Mouse (Mus musculus) megakaryocyte, adult 5-6 weeks (primary cell): ENCODE data around the gene Fzd2. TPM values are rescaled to one million over a fixed set of nuclear protein-coding genes. Genes with fewer than 3 reads are reported as not detected.
A peak's percentile ranks its signal among the peaks of the same experiment; 100 is the strongest.
"Not testable (repeated sequence)": the region's sequence is repeated elsewhere in the genome, so short reads cannot be mapped to it uniquely, and the experiment has no call there.

Source experiments
- ATAC-seq: 2 replicates; pipeline ENCODE4 v1.8.0; 2016; ENCODE audit warnings: mild to moderate bottlenecking, inconsistent platforms; ENCODE audit not compliant: poor library complexity, severe bottlenecking
- total RNA-seq, 2 experiments: library from RNA; stranded (forward) in 1 of 2; stranded (reverse) in 1 of 2; fragments of 153-499, 151-499 nt in 1 of 2; fragments of 221-1000, 200-1000 nt in 1 of 2; gene quantifications; 2 replicates each; pipeline versions ENCODE4 v1.2.3 to v1.2.4; 2015 to 2017

Gene Fzd2
- total RNA-seq (2015) (not detected in 2 replicates), total RNA-seq (2017) (not detected in 2 replicates)

DNA sequence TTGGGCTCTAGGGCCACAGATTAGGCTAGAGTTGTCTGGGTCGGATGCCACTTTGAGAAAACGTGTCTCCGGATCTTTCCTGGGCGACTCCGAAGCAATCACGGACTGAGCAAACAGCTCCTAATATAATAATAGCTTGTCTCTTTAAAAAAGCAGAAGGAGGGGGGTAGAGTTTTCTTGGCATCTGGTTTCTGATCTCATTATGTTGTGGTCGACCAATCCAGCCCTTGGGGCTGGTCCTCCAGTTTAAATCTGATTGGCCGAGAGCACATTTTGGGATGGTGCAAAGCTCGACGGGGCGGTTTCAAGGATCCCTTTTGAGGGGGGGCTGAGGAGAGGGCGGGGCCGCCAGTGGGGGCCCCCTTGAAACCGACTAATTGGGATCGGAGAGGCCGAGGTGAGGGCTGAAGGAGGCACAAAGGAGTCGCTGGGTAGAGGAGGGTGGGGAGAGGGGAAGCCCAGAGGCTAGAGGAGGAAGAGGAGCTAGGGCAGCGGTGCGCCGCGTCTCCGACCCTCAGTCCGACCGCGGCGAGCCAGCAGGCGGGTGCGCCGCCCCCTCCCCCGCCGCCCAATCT, at the start of gene Fzd2:
Gene Fzd2, plus strand, starts transcription at position 387 of the 575 bp plus-strand sequence.
- ATAC-seq: peak; percentile 77

GRCm38 (mm10) chr11:102555400-102556030, 48.7 kb upstream of the Fzd2 start:
- ATAC-seq: peak; percentile 51

DNA sequence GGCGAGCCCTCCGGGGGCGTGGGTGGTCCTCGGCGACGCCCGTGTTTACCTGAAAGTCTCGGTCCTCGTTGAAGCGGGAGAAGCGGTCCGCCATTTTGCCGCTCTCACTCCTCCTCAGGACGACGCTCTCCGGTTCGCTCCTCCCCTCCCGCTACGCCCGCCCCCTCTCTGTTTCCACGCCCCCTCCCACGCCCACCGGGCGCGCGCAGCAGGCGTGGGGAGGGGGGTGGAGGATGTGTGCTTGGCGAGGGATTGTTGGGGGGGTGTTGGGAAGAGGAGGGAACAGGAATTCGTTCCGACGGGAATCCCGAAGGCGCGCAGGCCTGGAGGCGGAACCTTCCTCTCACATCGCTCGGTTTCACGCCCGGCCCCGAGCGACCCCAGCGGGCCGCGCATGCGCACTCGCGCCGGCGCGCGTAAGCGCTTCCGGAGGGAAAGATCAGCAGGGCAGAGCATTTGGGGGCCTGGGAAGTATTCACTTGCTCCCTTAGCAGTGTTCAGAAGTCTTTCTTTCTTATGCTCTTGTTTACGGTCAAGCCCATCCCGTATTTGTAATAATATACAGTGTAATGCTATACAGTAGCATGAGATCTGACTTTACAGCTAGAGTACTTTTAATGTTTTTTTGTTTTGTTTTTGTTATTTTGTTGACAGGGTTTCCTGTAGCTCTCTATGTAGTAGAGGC, 48.0 kb upstream of the Fzd2 start, which contains the start of gene Gpatch8:
Gene Gpatch8, minus strand, starts transcription at position 362 of the 685 bp plus-strand sequence.
- peak; percentile 99 for ATAC-seq

GRCm38 (mm10) chr11:102556716-102557074, 47.5 kb upstream of the Fzd2 start:
- no peak for ATAC-seq

- ATAC-seq: no peak
These were observed 46.8 kb upstream of the Fzd2 start for GRCm38 (mm10) chr11:102557386-102557785.

DNA sequence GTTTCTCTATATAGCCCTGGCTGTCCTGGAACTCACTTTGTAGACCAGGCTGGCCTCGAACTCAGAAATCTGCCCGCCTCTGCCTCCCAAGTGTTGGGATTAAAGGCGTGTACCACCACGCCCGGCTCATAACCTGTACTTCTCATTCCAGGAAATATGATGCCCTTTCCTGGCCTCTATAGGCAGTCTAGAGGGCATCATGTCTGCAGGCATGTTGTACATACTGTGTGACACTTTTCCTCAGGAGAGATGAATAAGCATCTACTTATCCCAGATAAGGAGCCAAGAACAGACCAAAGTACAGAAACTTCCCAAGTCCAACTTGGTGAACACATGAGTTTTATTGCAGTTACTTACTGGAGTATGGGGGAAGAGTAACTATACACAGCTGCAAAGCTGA, 45.5 kb upstream of the Fzd2 start:
- ATAC-seq: no peak

GRCm38 (mm10) chr11:102564952-102565671, 39.1 kb upstream of the Fzd2 start:
- ATAC-seq: not testable (repeated sequence)

DNA sequence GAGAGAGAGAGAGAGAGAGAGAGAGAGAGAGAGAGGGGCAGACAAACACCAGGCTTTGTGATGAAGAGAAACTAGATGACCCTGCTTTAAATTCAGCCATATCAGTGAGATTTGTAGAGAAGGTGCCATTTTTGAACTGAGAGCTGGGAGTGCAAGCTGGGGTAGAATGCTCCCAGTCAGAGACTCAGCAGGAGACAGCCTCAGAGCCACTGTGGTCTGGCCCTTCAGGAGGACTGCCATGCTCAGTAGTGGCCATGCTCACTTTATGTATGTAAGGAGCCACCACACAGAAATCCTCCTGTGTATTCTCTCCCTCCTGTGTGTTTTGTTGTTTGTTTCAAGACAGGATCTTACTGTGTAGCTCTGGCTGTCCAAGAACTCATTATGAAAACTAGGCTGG, 38.5 kb upstream of the Fzd2 start:
- no peak for ATAC-seq

DNA sequence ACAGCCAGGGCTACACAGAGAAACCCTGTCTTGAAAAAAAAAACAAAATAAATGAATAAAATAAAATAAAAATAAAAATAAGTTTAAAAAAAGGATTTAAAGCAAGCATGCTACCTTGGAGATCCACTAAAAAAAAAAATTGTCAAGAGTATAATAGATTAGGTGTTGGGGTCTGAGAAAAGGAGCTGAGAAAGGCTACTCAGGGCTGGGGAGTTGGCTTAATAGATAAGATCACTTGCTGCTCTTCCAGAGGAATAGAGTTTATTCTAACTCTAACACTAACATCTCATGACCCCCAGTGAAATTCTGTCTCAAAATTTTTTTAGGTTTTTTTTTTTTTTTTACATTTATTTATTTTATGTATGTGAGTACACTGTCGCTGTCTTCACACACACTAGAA, 37.9 kb upstream of the Fzd2 start:
- ATAC-seq: no peak

DNA sequence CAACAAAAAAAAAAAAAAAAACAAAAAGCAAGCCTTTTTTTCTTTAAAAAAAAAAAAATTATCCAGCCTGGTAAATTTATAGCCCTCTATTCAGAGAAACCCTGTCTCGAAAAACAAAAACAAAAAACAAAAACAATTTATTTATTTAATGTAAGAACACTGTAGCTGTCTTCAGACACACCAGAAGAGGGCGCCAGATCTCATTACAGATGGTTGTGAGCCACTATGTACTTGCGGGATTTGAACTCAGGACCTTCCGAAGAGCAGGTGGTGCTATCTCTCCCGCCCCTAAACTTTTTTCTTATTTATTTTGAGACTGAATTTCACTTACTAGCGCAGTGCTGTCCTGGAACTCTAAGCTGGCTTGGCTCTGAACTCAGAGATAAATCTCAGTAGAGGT, 37.0 kb upstream of the Fzd2 start:
- no peak for ATAC-seq

DNA sequence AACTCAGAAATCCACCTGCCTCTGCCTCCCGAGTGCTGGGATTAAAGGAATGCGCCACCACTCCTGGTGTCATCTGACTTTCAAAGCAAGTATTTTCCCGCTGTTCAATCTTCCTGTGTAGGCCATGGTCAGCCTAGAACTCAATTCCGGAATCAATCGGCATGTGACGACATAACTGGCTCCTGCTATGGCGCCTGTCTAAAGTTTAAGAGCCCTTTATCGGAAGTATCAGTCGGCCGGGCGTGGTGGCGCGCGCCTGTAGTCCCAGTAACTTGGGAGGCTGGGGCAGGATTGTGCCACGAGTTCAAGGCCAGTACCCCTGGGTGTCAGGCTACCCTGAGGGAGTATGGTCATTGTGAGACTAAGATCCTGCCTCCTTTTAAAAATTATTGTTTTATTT, 36.5 kb upstream of the Fzd2 start:
- no peak for ATAC-seq

- ATAC-seq: no peak
These were observed 36.0 kb upstream of the Fzd2 start for GRCm38 (mm10) chr11:102568191-102568590.

- no peak for ATAC-seq
These were observed 35.3 kb upstream of the Fzd2 start for GRCm38 (mm10) chr11:102568756-102569377.

- ATAC-seq: peak; percentile 92
These were observed 31.1 kb upstream of the Fzd2 start for GRCm38 (mm10) chr11:102572866-102573663.

DNA sequence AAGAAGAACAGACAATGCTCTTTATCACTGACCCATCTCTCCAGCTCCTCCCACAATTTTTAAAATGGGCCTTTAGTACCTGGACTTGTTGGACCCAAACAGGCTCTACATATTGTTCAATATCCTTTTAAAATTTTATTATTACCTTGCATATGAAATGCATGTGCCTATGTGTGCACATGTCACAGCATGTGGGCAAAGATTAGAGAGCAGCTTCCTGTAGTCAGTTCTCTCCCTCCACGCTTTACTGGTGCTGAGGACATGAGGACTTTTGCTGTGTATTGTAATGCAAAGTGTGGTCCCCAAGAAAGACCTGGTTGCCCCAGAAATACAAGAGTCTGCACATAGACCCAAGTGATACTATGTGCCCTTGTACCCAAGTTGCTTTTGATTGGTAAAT, 29.2 kb upstream of the Fzd2 start:
- ATAC-seq: no peak

DNA sequence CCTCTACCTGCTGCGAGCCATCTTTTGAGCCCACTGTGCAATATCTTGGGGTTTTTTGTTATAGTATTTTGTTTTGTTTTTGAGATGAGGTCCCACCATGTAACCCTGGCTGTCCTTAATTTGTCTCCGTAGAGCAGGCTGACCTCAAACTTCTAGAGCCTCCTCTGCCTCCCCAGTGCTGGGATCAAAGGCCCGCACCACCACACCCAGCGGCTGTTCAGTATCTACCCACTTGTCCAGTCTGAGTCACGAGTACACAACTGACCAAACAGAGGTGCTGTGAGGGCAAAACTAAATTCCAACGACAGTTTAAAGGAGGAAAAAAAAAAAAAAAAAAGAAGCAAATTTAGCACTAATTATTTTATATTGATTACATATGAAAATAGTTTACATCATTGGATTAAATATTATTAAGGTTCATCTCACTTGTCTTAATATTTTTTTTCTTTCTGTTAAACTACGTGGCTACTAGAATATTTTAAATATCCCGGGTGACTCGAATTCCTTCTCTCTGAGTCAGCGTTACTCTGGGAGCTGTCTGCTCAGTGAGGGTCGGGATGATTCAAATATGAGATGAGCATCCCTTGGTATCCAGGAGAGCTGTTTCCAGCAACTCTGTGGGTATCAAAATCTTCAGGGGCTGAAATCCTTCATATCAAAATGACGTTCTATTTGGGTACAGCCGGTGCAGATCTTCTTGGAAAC, 28.0 kb upstream of the Fzd2 start:
- ATAC-seq: no peak

DNA sequence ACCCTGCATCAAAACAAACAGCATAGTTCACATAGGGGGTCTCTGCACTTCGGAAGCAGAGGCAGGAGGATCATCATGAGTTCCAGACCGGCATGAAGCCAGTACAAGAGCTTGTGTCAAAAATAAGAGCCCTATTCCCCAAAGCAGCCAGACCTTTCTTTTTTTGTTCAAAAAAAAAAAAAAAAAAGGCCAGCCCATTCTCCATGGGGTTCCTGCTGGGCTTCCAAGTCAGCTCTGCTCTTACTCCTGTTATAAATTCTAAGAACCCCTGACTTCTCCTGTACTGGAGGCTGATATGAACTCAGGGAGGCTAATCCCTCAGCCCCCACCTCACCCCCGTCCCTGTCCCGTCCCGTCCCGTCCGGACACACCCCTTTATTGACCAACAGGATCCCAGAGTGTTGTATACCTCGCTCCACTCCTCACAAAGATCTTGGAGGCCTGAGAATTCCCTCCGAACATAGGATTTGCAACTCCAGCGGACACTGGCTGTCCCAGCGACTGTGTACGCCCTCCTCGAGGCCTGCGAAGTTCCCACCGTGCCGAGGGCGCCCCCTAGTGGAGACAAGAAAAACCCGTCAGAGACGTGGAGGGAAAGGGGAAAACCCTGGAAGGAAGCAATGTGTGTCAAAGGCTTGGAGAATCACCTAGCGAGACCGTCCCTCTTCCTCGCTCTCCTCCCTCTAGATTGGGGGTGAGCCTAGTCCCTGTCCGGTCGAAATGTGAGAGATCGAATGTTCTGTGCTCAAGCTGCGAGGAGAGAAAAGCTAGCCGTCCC, 25.7 kb upstream of the Fzd2 start:
- peak; percentile 86 for ATAC-seq

DNA sequence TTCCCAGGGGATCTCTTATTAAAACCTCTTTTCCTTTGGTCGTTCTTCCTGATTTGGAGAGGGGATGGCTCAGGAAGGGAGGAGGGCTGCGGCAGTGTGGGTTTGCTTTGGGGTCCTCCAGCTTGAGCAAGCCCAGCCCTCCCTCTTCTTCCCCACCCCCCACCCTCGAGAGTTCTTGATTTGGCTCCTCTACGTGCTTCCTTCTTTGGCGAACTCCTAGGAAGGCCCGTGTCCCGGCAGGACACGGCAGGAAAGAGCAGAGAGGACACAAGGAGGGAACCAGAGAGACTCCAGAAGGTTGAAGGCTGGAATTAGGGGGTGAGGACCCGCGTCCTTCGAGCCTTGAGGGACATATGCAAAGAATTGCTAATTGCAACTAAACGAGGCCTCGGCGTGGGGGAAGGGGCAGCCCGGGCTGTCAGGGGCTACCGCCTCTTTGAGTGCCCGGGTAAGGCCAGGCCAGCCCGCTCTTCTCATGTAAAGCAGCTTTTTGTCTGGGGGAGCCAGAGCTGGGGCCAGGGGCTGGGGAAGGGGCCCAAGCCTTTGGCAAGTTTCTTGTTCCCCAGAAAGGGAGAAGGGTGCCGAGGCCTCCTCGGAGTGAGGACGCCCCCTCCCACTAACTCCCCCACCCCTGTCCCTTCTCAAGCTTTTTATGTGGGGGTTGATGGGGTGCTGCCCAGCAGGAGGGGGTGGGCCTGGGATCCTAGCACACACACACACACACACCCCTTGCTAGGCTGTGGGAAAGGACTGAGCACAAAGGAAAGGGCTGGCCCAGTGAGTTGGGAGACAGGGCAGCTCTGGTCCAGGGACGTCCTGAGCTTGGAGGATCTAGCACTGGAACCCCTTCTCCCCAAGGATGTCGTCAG, 24.8 kb upstream of the Fzd2 start, which contains the start of gene Gm11627:
Gene Gm11627, minus strand, starts transcription at position 297 of the 869 bp plus-strand sequence.
- ATAC-seq: no peak
